Mouse (Mus musculus) hindbrain, embryonic 13.5 days (tissue): Measurements from ENCODE around the gene Olfr1032. TPM values are rescaled to one million over a fixed set of nuclear protein-coding genes. Genes with fewer than 3 reads are reported as not detected.
A peak's percentile ranks its signal among the peaks of the same experiment; 100 is the strongest.
"Not testable (repeated sequence)": the region's sequence is repeated elsewhere in the genome, so short reads cannot be mapped to it uniquely, and the experiment has no call there.

Source experiments
- ATAC-seq: fragments of 200-750 bp; cut with Nextera tagmentation; 2 replicates; pipeline ENCODE4 v1.8.0; 2017; ENCODE audit warnings: moderate TSS enrichment; ENCODE audit not compliant: low FRiP score
- H3K27ac ChIP-seq: fragments of 300-500 bp; sonication (generic); 2 replicates; pipeline ENCODE4 v1.5.1; 2015; ENCODE audit warnings: inconsistent platforms, mild to moderate bottlenecking, moderate library complexity
- H3K27me3 ChIP-seq: fragments of 300-500 bp; sonication (generic); 2 replicates; pipeline ENCODE4 v1.6.1; 2015; ENCODE audit warnings: mild to moderate bottlenecking, inconsistent platforms
- H3K36me3 ChIP-seq: fragments of 300-500 bp; sonication (generic); 2 replicates; pipeline ENCODE4 v1.6.1; 2015; ENCODE audit warnings: mild to moderate bottlenecking, inconsistent platforms
- H3K4me1 ChIP-seq: fragments of 300-500 bp; sonication (generic); replicated peaks from 2 replicates; pipeline ENCODE4 v1.6.1; 2015; ENCODE audit warnings: inconsistent platforms
- H3K4me2 ChIP-seq: fragments of 300-500 bp; sonication (generic); 2 replicates; pipeline ENCODE4 v1.6.1; 2015; ENCODE audit warnings: inconsistent platforms, mild to moderate bottlenecking, moderate library complexity
- H3K4me3 ChIP-seq: fragments of 300-500 bp; sonication (generic); 2 replicates; pipeline ENCODE4 v1.5.1; 2015; ENCODE audit warnings: mild to moderate bottlenecking, inconsistent platforms
- H3K9ac ChIP-seq: fragments of 300-500 bp; sonication (generic); 2 replicates; pipeline ENCODE4 v1.6.1; 2015; ENCODE audit warnings: mild to moderate bottlenecking, inconsistent platforms
- H3K9me3 ChIP-seq: fragments of 300-500 bp; sonication (generic); 2 replicates; pipeline ENCODE4 v1.6.1; 2016; ENCODE audit warnings: inconsistent platforms
- WGBS: fragments of 180-500 bp; shearing (Covaris S2); methylation state at CpG from one replicate; pipeline ENCODE4 v1.1.7; 2015; 5-methylcytosine and 5-hydroxymethylcytosine counted together
- polyA plus RNA-seq: library from polyadenylated mRNA; unstranded; fragments of >200 nt; fragmentation: Nextera tagmentation; extraction: Ambion mirVana; gene quantifications from 2 replicates; pipeline ENCODE4 v1.2.1, GENCODE M21; 2015

Olfr1032 gene
- not detected in 2 replicates for polyA plus RNA-seq

- H3K27ac ChIP-seq: no peak within 1 kb of the TSS
- no peak within 1 kb of the TSS for H3K4me2 ChIP-seq
- H3K4me3 ChIP-seq: no peak within 1 kb of the TSS
- no peak within 1 kb of the TSS for H3K9ac ChIP-seq
- H3K9me3 ChIP-seq: no peaks in the 10 kb centered on the region
- H3K36me3 ChIP-seq: no peaks in the 10 kb centered on the region
- H3K4me1 ChIP-seq: no peaks in the 10 kb centered on the region
- 88% methylated on average over 7 of the region's 7 CpGs for WGBS
- H3K27me3 ChIP-seq: no peaks in the 10 kb centered on the region
- ATAC-seq: no peak
Observed at GRCm38 (mm10) chr2:86005240-86005639, at the start of gene Olfr1032. Gene Olfr1032, plus strand, starts transcription at chr2:86005540.

GRCm38 (mm10) chr2:85973595-85973994 lies 31.7 kb upstream of the Olfr1032 start, which contains the start of gene Olfr1029:
Gene Olfr1029, plus strand, starts transcription at chr2:85973895.
- H3K4me1 ChIP-seq: no peaks in the 10 kb centered on the region
- no peaks in the 10 kb centered on the region for H3K27me3 ChIP-seq

GRCm38 (mm10) chr2:85978976-85979375 lies 26.4 kb upstream of the Olfr1032 start, which contains the start of gene Olfr1030:
Gene Olfr1030, plus strand, starts transcription at chr2:85979276.
- Histone ChIP-seq H3K4me3 (no peak within 1 kb of the TSS), H3K9ac (no peak within 1 kb of the TSS), H3K27ac (no peak within 1 kb of the TSS), H3K4me1 (no peaks in the 10 kb centered on the region), H3K36me3 (no peaks in the 10 kb centered on the region), H3K27me3 (no peaks in the 10 kb centered on the region), H3K4me2 (no peak within 1 kb of the TSS), H3K9me3 (no peaks in the 10 kb centered on the region)
- 76% methylated on average over 1 of the region's 1 CpGs for WGBS
- no peak for ATAC-seq

More at GRCm38 (mm10) chr2:85973595-85973994, 31.7 kb upstream of the Olfr1032 start, which contains the start of gene Olfr1029:
- H3K9me3 ChIP-seq: no peaks in the 10 kb centered on the region
- no peaks in the 10 kb centered on the region for H3K36me3 ChIP-seq
- no peak within 1 kb of the TSS for H3K9ac ChIP-seq
- H3K4me2 ChIP-seq: no peak within 1 kb of the TSS
- no peak for ATAC-seq
- no peak within 1 kb of the TSS for H3K4me3 ChIP-seq
- no peak within 1 kb of the TSS for H3K27ac ChIP-seq
- 91% methylated on average over 2 of the region's 2 CpGs for WGBS

GRCm38 (mm10) chr2:85990004-85990403 lies 15.3 kb upstream of the Olfr1032 start, which contains the start of gene Olfr1031:
Gene Olfr1031, plus strand, starts transcription at chr2:85990304.
- 64% methylated on average over 3 of the region's 3 CpGs for WGBS
- no peaks in the 10 kb centered on the region for H3K9me3 ChIP-seq
- H3K4me3 ChIP-seq: no peak within 1 kb of the TSS
- H3K4me2 ChIP-seq: no peak within 1 kb of the TSS
- H3K27me3 ChIP-seq: no peaks in the 10 kb centered on the region
- no peak within 1 kb of the TSS for H3K9ac ChIP-seq
- no peak for ATAC-seq
- H3K4me1 ChIP-seq: no peaks in the 10 kb centered on the region
- H3K27ac ChIP-seq: no peak within 1 kb of the TSS
- H3K36me3 ChIP-seq: no peaks in the 10 kb centered on the region

GRCm38 (mm10) chr2:86020406-86020805 lies 15.1 kb downstream of the Olfr1032 start, which contains the start of gene Olfr1033:
Gene Olfr1033, plus strand, starts transcription at chr2:86020633.
- whole genome bisulfite sequencing: 12% methylated on average over 11 of the region's 11 CpGs

GRCm38 (mm10) chr2:86021518-86021917 lies 16.2 kb downstream of the Olfr1032 start:
- not testable (repeated sequence) for H3K4me2 ChIP-seq, H3K27ac ChIP-seq, H3K27me3 ChIP-seq, H3K9me3 ChIP-seq, H3K4me3 ChIP-seq, H3K4me1 ChIP-seq, ATAC-seq, H3K36me3 ChIP-seq, H3K9ac ChIP-seq
- 71% methylated on average over 7 of the region's 9 CpGs for WGBS

More at GRCm38 (mm10) chr2:86020406-86020805, 15.1 kb downstream of the Olfr1032 start, which contains the start of gene Olfr1033:
- not testable (repeated sequence) for H3K9ac ChIP-seq, H3K27ac ChIP-seq, H3K4me1 ChIP-seq, H3K36me3 ChIP-seq, H3K9me3 ChIP-seq, H3K27me3 ChIP-seq, ATAC-seq
- Histone ChIP-seq H3K4me3 (peak within 1 kb of the TSS; percentile 34), H3K4me2 (peak within 1 kb of the TSS; percentile 52)

GRCm38 (mm10) chr2:86045561-86045960 lies 40.2 kb downstream of the Olfr1032 start, which contains the start of gene Olfr1034:
Gene Olfr1034, plus strand, starts transcription at chr2:86045861.
- Histone ChIP-seq H3K9ac (no peak within 1 kb of the TSS), H3K27ac (no peak within 1 kb of the TSS), H3K4me1 (no peaks in the 10 kb centered on the region), H3K9me3 (no peaks in the 10 kb centered on the region), H3K4me2 (no peak within 1 kb of the TSS), H3K27me3 (no peaks in the 10 kb centered on the region), H3K4me3 (no peak within 1 kb of the TSS), H3K36me3 (no peaks in the 10 kb centered on the region)
- ATAC-seq: no peak

- not testable (repeated sequence) for H3K4me1 ChIP-seq, H3K4me2 ChIP-seq, ATAC-seq, H3K27ac ChIP-seq, H3K9ac ChIP-seq, H3K27me3 ChIP-seq, H3K9me3 ChIP-seq, H3K36me3 ChIP-seq, H3K4me3 ChIP-seq
Observed at GRCm38 (mm10) chr2:86050777-86051176, 45.4 kb downstream of the Olfr1032 start.

Other genes with a start within 250 kb of the Olfr1032 start
- not detected in 2 replicates for gene Olfr1012, start 242.8 kb upstream of the Olfr1032 start, polyA plus RNA-seq
- not detected in 2 replicates for gene Olfr1013, start 238.4 kb upstream of the Olfr1032 start, polyA plus RNA-seq
- gene Olfr1014, start 232.8 kb upstream of the Olfr1032 start, polyA plus RNA-seq: not detected in 2 replicates
- not detected in 2 replicates for gene Olfr1015, start 223.5 kb upstream of the Olfr1032 start, polyA plus RNA-seq
- gene Olfr1016, start 203.0 kb upstream of the Olfr1032 start, polyA plus RNA-seq: not detected in 2 replicates
- not detected in 2 replicates for gene Olfr1018, start 187.1 kb upstream of the Olfr1032 start, polyA plus RNA-seq
- gene Olfr1019, start 160.1 kb upstream of the Olfr1032 start, polyA plus RNA-seq: not detected in 2 replicates
- not detected in 2 replicates for gene Olfr1020, start 158.5 kb upstream of the Olfr1032 start, polyA plus RNA-seq
- gene Olfr1022, start 136.9 kb upstream of the Olfr1032 start, polyA plus RNA-seq: not detected in 2 replicates
- gene Olfr1023, start 119.9 kb upstream of the Olfr1032 start, polyA plus RNA-seq: not detected in 2 replicates
- not detected in 2 replicates for gene Olfr1024, start 100.5 kb upstream of the Olfr1032 start, polyA plus RNA-seq
- gene Olfr1025-ps1, start 90.3 kb upstream of the Olfr1032 start, polyA plus RNA-seq: not detected in 2 replicates
- not detected in 2 replicates for gene Olfr1026, start 84.0 kb upstream of the Olfr1032 start, polyA plus RNA-seq
- gene Olfr1028, start 55.1 kb upstream of the Olfr1032 start, polyA plus RNA-seq: not detected in 2 replicates
- gene Olfr1029, start 31.6 kb upstream of the Olfr1032 start, polyA plus RNA-seq: not detected in 2 replicates
- gene Olfr1030, start 26.3 kb upstream of the Olfr1032 start, polyA plus RNA-seq: not detected in 2 replicates
- not detected in 2 replicates for gene Olfr1031, start 15.2 kb upstream of the Olfr1032 start, polyA plus RNA-seq
- gene Olfr1033, start 15.1 kb downstream of the Olfr1032 start, polyA plus RNA-seq: not detected in 2 replicates
- gene Olfr1034, start 40.3 kb downstream of the Olfr1032 start, polyA plus RNA-seq: not detected in 2 replicates
- gene Olfr1036, start 68.5 kb downstream of the Olfr1032 start, polyA plus RNA-seq: not detected in 2 replicates
- gene Olfr1037, start 81.8 kb downstream of the Olfr1032 start, polyA plus RNA-seq: not detected in 2 replicates
- gene Olfr1039, start 130.4 kb downstream of the Olfr1032 start, polyA plus RNA-seq: not detected in 2 replicates
- not detected in 2 replicates for gene Olfr1040, start 141.2 kb downstream of the Olfr1032 start, polyA plus RNA-seq
- not detected in 2 replicates for gene Olfr1042, start 156.3 kb downstream of the Olfr1032 start, polyA plus RNA-seq
- not detected in 2 replicates for gene Olfr1043, start 162.0 kb downstream of the Olfr1032 start, polyA plus RNA-seq
- not detected in 2 replicates for gene Olfr1044, start 172.3 kb downstream of the Olfr1032 start, polyA plus RNA-seq
- not detected in 2 replicates for gene Olfr52, start 180.1 kb downstream of the Olfr1032 start, polyA plus RNA-seq
- gene Olfr1045, start 197.5 kb downstream of the Olfr1032 start, polyA plus RNA-seq: not detected in 2 replicates
- not detected in 2 replicates for gene Olfr1046, start 213.8 kb downstream of the Olfr1032 start, polyA plus RNA-seq
- not detected in 2 replicates for gene Olfr1047, start 225.9 kb downstream of the Olfr1032 start, polyA plus RNA-seq
- not detected in 2 replicates for gene Olfr1048, start 234.7 kb downstream of the Olfr1032 start, polyA plus RNA-seq